Mouse (Mus musculus): ENCODE data around the gene Dlgap4. TPM values are rescaled to one million over a fixed set of nuclear protein-coding genes. Genes with fewer than 3 reads are reported as not detected.

Dlgap4 gene
- total and polyA plus RNA-seq, 3 experiments, result 31.3 to 61.5 (median 32.5) TPM

GRCm38 (mm10) chr2:156717320-156718281 lies 104.1 kb downstream of the Dlgap4 start:
- Histone ChIP-seq H3K79me2 (replicated peaks; ENCODE audit: control insufficient read depth, insufficient read depth, low read length) (no peaks in the 10 kb centered on the region), H3K36me3 (ENCODE audit: control insufficient read depth, insufficient read depth, low read length) (no peaks in the 10 kb centered on the region), H3K27me3 (ENCODE audit: control insufficient read depth, insufficient read depth, low read length) (no peaks in the 10 kb centered on the region), H3K4me3 (peak overlapping the region; percentile 12; the same call in 1 of the 2 replicates), H3K9ac (ENCODE audit: low read depth, low read length) (0 out of 2 replicates have a peak overlapping the region, but pooled peaks have one; percentile 32), H3K4me1 (ENCODE audit: control insufficient read depth, insufficient read depth, low read length) (peaks cover 19% of the 10 kb centered on the region), H3K27ac (peak overlapping the region; percentile 68)
- intact Hi-C loops (cut with DNase I), result loop anchor here (5.0 kb wide), 1 partner anchor 170 kb away; the partner anchor contains the start of gene Aar2
- peak; percentile 59 to 68 for DNase-seq
- WGBS, result 17% methylated on average over 17 of the region's 17 CpGs
- TF ChIP-seq POLR2A (IDR thresholded peaks at IDR 0.05; ENCODE audit: insufficient read depth, low read depth, low read length) (no peak), EP300 (IDR thresholded peaks at IDR 0.05; ENCODE audit: insufficient read depth, low read depth, low read length) (peak; percentile 71; the same call in 1 of the 2 replicates), CTCF (IDR thresholded peaks at IDR 0.05) (no peak)

GRCm38 (mm10) chr2:156718793-156719192 lies 105.3 kb downstream of the Dlgap4 start:
- 26% methylated on average over 5 of the region's 5 CpGs for WGBS
- Histone ChIP-seq H3K27me3 (ENCODE audit: control insufficient read depth, insufficient read depth, low read length) (no peaks in the 10 kb centered on the region), H3K27ac (no peak overlapping the region), H3K79me2 (replicated peaks; ENCODE audit: control insufficient read depth, insufficient read depth, low read length) (no peaks in the 10 kb centered on the region), H3K4me3 (no peak overlapping the region), H3K9ac (ENCODE audit: low read depth, low read length) (no peak overlapping the region), H3K36me3 (ENCODE audit: control insufficient read depth, insufficient read depth, low read length) (no peaks in the 10 kb centered on the region), H3K4me1 (ENCODE audit: control insufficient read depth, insufficient read depth, low read length) (peaks cover 22% of the 10 kb centered on the region)
- peak in 1 of 2 experiments; percentile 29 for DNase-seq
- TF ChIP-seq CTCF (IDR thresholded peaks at IDR 0.05) (no peak), POLR2A (IDR thresholded peaks at IDR 0.05; ENCODE audit: insufficient read depth, low read depth, low read length) (no peak), EP300 (IDR thresholded peaks at IDR 0.05; ENCODE audit: insufficient read depth, low read depth, low read length) (no peak)
- intact Hi-C loops (cut with DNase I), result loop anchor here (5.0 kb wide), 1 partner anchor 171 kb away; the partner anchor contains the start of gene Aar2

GRCm38 (mm10) chr2:156719549-156720312 lies 106.2 kb downstream of the Dlgap4 start:
- H3K27ac ChIP-seq, result peak overlapping the region; percentile 95
- no peak for TF ChIP-seq EP300 (IDR thresholded peaks at IDR 0.05; ENCODE audit: insufficient read depth, low read depth, low read length)
- TF ChIP-seq POLR2A (IDR thresholded peaks at IDR 0.05; ENCODE audit: insufficient read depth, low read depth, low read length), result no peak
- no peak for TF ChIP-seq CTCF (IDR thresholded peaks at IDR 0.05)
- no peaks in the 10 kb centered on the region for H3K27me3 ChIP-seq (ENCODE audit: control insufficient read depth, insufficient read depth, low read length)
- H3K4me3 ChIP-seq, result peak overlapping the region; percentile 78
- H3K4me1 ChIP-seq (ENCODE audit: control insufficient read depth, insufficient read depth, low read length), result peaks cover 25% of the 10 kb centered on the region
- H3K9ac ChIP-seq (ENCODE audit: low read depth, low read length), result peak overlapping the region; percentile 83
- intact Hi-C loops (cut with DNase I), result loop anchor here (5.0 kb wide), 2 partner anchors 172 to 358 kb away; partner anchors contain the start of genes Aar2 and Soga1
- no peak for DNase-seq
- WGBS, result 81% methylated on average over 8 of the region's 8 CpGs
- H3K79me2 ChIP-seq (replicated peaks; ENCODE audit: control insufficient read depth, insufficient read depth, low read length), result peaks cover 3% of the 10 kb centered on the region; the same call in 1 of the 2 replicates
- H3K36me3 ChIP-seq (ENCODE audit: control insufficient read depth, insufficient read depth, low read length), result peaks cover 2% of the 10 kb centered on the region; the same call in 1 of the 2 replicates

- intact Hi-C loops (cut with DNase I), result loop anchor here (5.0 kb wide), 1 partner anchor 357 kb away; the partner anchor contains the start of gene Soga1
- WGBS, result 2% methylated on average over 10 of the region's 10 CpGs
- peaks cover 3% of the 10 kb centered on the region; the same call in 1 of the 2 replicates for H3K79me2 ChIP-seq (replicated peaks; ENCODE audit: control insufficient read depth, insufficient read depth, low read length)
- no peak for DNase-seq
- peak overlapping the region; percentile 83 for H3K9ac ChIP-seq (ENCODE audit: low read depth, low read length)
- H3K27me3 ChIP-seq (ENCODE audit: control insufficient read depth, insufficient read depth, low read length), result no peaks in the 10 kb centered on the region
- TF ChIP-seq CTCF (IDR thresholded peaks at IDR 0.05) (no peak), POLR2A (IDR thresholded peaks at IDR 0.05; ENCODE audit: insufficient read depth, low read depth, low read length) (no peak), EP300 (IDR thresholded peaks at IDR 0.05; ENCODE audit: insufficient read depth, low read depth, low read length) (no peak)
- H3K36me3 ChIP-seq (ENCODE audit: control insufficient read depth, insufficient read depth, low read length), result peaks cover 2% of the 10 kb centered on the region; the same call in 1 of the 2 replicates
- H3K27ac ChIP-seq, result peak overlapping the region; percentile 95
- H3K4me1 ChIP-seq (ENCODE audit: control insufficient read depth, insufficient read depth, low read length), result peaks cover 28% of the 10 kb centered on the region
- H3K4me3 ChIP-seq, result peak overlapping the region; percentile 78
These were observed 106.8 kb downstream of the Dlgap4 start for GRCm38 (mm10) chr2:156720313-156720674.
